Mouse (Mus musculus) cerebellum, postnatal 14 days (tissue): ENCODE data around the gene Rora.
"Not testable (repeated sequence)": the region's sequence is repeated elsewhere in the genome, so short reads cannot be mapped to it uniquely, and the experiment has no call there.

Experiments
- DNase-seq, 2 experiments: peaks; one replicate each; pipeline ENCODE4 v3.0.0; 2021; ENCODE audit warnings: mixed read lengths in 2 of 2

Rora gene

DNA sequence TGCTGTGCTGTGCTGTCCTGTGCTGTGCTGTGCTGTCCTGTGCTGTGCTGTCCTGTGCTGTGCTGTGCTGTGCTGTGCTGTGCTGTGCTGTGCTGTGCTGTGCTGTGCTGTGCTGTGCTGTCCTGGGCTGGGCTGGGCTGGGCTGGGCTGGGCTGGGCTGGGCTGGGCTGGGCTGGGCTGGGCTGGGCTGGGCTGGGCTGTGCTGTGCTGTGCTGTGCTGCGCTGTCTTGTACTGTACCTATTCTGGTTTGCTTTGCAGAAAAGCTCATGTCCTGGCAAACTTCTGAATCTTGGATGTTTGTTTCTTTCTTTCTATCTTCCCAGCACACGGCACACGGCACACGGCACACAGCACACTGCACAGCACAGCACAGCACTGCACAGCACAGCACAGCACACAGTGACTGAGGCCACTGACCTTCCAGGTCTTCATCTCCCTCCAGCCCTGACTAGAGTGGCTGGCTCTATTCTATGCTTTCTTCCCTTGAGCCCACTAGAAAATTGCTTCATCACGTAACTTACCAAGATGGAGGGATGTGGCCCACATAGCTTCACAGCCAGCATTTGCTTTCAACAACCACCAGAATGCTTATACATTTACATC, 446.7 kb downstream of the Rora start:
- DNase-seq: not testable (repeated sequence)

DNA sequence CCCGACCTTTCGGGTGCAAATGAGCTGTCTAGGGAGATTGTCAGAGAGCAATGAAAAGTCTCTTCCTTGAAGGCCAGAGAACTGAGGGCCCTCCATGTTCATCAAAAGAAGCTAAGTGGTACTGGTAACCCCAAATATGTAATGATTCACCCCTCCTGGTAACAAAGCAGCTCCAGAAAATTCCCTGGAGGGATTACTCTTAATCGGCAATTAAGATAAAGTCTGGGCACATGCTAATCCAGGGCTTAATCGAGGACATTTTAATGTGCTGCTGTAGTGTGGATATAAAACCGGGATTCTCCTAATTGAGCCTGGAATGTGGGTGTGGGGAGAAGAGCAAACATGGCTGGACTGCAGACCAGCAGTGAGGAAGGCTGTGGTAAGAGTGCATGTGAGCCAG, 450.7 kb downstream of the Rora start:
- DNase-seq: no peak

DNA sequence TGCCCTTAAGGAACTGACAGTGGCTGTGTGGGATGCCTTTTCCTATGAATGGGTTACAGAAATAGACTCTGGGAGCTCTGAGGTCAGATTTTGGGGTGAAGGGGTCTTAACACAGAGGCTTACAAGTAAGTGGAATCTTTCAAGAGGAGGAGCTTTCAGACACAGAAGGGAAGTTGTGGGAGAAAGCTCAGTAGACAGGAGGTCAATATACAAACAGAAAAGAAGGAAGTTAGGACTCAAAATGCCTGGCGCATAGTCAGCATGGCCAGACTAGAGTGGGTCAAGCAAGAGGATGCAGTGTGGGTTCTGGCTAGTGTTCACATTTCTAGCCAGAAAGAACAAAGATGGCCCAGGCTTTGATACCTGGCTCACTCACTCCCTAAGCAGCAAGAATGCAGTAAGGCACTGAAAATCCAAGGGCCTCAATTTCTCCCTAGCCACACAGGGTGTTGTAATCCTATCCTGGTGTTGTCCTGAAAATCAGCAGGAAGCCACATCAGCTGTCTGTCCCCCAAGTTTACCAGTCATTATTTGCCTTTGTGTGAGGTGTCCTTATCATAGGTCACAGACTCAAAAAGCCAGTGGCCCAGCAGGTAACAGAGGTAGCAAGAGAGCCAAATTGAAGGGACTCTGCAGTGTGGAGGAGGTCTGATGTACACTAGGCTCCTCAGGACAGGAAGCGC, 456.2 kb downstream of the Rora start:
- DNase-seq: no peak

DNA sequence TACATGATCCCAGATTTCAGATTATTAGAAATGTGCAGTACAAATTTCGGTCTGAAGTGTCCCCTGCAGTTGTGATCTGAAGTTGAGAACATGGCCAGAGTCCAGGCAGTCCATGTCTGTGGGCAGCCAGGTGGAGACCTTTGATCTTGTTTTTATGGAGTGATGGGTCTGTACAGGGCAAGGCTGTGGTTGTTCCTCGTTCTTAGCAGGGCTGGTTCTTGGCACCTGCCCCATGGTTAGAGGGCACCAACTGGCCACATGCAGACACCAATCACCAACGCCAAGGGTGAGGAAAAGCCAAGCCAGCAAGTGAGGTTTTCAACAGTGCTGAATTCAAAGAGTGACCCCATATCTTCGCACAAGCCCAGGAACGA, 456.7 kb downstream of the Rora start:
- DNase-seq: peak; percentile 56 to 70

DNA sequence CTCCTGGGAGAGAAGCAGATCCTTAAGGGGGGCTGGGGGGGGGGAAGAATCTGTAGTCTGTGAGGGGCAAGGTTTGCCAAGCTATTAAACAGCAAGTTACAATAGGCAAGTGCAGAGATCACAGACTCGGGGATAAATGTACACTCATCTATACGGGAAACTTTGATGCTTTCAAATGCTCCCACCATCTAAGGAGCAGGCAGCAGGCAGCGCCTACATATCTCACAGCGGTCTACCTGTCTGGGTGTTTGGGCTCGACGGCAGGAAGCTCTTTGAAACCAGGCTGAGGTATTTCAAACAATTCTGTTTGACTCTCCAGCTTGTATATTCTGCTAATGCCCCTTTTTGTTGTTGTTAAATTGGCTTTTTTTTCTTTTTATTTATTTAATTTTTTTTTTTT, 457.1 kb downstream of the Rora start:
- no peak for DNase-seq

DNA sequence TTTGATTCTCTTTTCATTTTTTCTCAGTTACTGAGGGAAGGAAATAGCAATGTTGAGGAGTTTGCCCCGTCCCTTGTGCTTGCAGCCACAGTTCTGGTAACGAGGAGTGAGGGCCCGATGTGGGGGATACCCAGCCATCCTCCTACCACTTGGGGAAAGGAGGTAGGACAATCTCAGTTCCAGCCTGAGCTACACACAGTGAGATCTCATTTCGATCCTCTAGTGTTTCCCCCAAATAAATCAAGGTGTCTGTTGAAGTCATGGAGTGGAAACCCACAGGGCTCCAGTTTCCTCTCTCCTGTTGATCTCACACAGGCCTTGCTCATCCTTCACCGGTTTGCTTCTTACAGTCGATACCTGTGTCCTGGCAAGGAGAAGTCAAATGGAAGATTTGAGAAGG, 458.0 kb downstream of the Rora start:
- no peak for DNase-seq

DNA sequence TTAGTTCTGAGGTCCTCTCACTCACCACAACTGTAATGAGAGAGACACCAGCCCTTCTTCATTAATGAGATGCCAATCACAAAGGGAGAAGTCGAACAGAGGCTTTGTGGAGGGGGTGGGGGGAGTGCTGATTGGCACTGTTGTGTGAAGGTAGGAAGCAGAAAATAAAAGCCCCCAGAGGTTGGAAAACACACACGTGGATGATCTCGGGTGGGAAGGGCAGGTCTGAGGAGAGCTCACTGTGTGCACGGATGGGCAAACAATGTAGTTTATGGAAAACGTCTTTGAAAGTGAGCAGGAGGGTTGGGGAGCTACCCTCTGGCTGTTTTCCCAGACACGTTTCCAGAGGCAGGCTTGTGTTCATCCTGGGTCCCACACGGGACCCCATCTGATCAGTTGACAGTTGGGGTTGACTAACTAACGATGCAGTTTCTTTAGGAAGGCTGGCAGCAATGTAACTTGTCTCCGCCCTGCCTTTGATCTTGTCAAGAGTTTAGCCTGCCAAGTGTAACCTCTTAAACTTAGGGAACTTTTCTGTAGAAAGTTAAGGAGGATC, 460.9 kb downstream of the Rora start:
- DNase-seq: no peak

DNA sequence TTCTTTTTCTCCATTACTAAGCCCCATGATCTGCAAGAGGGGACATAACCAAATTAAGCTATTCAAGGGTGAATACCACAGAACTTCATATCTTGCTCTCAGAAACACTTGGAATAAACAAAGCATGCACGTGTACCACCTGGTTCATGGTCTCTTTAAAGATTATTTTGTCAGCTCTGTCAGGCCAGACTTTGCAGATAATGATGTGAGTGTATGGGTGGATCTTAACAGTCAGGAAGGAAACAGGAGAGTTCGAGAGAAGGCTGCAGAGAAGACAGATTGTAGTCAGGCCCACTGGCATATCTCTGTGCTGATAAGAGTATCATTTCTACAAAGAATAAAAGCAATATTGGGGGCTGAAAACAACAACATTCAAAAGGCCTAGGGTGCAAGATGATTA, 463.2 kb downstream of the Rora start:
- no peak for DNase-seq

DNA sequence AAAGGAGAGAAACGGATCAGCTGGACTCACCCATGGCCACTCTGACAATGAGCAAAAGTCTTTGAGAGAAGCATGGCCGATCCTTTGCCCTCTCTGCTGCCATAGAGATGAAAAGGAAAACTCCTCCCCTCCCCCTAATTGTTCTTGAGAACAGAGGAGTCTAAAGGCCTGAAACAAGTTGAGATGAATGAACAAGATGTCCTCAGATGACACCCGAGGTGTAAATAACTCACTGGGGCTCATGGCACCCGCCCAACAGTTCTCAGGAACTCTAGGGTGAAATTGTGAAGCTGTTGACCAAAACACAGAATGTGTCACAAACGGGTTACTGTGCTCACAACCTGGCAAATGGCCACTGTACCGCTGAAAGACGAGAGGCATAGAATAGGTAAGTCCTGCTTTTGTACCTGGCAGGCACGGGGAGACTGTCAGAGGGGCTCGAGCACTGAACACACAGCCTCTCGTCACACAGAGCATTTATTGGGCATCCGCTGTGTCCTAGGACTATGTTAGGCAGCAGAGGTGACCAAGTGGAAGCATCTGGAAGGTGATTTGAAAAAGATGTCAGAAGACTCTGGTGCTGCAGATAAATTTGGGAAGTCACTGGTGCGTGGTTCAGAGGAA, 467.6 kb downstream of the Rora start:
- DNase-seq: peak; percentile 63 to 69

DNA sequence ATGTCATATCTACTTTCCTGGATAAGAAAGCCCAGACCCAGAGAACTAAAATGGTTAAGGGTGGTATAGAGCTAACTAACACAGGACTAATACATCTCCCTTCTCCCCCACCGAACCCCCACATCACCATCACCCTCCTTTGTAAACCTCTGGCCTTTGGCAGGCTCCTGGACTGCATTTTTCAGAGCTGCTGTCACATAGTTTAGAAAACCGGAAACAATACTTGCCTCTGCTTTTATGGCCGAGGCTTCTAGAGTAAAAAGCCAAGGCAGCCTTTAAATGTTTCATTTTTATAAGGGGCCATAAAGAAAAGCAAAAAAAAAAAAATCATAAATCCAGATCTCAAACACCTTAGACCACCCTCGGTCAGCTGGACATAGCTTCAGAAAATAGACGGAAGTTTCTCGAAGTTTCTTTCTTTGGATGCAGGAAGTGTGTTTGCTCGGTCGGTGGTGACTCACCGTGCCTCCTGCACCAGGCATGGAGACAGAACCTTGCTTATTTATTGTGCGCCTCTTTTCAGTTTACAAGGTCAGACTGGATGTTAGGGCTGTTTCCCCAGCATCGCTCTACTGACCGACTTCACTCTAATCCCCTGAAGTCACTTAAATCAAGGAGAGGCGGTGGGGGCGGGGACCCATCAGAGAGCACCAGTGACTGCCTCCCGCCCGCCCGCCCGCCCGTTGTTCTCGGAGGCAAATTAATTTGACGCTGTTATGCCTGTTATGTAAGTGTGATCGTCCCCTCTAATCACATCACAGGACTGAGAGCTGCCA, 471.6 kb downstream of the Rora start:
- DNase-seq: peak; percentile 52 to 60

DNA sequence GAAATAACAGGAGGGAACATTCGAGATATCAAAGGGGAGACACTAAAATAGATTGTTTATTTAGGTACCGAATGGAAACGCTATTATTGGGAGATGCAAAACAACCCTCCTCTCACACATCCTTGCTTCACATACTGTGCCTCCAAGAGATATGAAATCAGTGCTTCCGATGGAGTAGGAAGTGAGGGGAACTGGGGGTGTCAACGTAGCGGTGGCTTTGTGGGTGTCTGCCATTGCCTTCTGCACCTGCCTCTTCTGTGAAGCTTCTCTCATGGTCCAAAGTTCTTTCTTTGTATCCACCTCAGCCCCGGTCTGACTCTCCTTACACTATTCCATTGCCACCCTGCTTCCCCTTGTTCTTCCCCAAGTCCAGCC, 472.2 kb downstream of the Rora start:
- DNase-seq: no peak

DNA sequence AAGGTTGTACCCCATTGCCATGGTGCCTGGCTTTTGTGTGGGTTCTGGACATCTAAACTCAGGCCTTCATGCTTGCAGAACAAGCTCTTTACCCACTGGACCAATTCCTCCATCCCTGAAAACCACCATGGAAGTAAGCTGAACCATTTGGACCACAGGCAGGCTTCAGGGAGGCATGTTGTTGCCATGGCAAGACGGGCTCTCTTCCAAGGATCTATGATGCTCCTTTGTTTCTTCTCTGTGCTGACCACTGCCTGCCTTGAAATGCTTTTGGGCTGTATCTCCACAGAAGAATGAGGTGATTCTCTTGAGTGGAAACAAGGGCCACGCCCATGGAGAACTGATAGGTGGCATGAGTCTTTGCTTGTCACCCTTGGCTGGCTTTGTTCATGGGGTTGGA, 473.0 kb downstream of the Rora start:
- DNase-seq: peak; percentile 43 to 62

DNA sequence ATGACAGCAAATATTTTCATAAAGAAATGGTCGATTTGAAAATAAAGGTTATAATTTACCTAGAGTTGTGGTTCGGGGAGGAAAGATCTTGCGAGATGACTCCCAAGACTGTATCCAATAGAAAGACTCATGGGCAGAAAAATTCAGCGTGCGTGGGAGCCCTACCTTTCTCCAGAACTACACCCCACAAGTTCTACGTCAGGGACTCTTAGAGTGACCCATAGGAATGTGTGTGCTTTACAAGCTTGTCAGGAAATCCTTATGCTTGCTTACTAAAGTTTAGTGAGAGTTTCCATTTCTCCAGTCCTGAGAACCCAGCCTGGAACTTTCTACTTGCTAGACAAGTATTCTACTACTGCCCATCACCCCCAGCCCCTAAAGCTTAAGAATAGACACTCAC, 474.7 kb downstream of the Rora start:
- DNase-seq: no peak

DNA sequence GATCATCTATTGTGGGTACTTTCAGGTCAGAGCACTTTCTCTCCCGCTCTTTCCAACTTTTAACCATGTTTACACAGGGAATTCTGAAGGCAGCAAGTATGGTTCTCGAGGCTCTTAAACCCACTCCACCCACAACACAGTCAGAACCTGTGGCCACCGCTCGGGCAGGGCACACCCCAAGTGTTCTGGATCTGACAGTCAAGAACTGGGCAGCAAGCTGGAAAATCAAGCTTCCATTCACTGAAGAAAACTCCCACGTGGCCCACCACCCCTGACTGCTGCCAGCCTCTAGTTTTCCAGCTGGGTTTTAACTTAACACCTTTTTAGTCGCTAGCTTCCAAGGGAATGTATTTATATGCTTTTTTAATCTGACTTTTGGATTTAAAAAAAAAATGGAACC, 479.4 kb downstream of the Rora start:
- DNase-seq: no peak

DNA sequence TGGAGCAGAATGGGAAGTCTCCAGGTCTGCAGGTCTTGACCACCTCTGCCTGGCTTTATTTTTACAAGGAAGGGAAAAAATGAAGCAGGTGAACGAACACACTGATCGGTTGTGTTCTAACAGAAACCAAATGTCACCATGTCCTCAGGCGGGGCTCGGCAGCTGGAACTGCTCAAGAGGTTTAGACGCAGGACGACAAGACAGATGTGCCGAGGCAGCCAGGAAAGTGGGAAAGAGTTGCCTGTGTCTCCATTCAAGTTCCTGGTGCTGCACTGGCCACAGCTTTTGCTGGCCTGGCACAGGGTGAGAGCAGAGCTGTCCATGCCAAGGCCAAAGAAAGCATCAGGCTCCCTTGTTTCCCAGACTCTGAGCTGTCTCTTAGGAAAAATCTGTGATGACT, 480.1 kb downstream of the Rora start:
- DNase-seq: no peak

DNA sequence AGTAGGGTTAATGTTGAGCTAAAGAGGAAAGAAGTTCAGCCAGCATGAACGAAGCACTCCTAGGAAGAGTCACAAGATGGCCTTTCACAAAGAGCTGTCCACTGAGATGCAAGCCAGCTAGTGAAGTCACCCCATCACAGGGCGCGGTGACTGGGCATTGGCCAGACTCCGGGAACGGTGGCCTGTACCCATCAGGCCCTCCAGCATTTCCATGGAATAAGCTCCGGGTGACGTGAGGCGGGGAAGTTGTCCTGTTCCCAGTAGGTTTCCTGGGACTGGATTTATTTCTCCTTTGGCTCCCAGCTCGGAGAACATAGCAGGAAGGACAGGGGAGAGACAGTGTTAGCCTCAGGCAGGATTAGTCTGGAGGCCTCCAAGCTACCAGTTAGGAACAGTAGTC, 481.0 kb downstream of the Rora start:
- peak; percentile 50 to 51 for DNase-seq

DNA sequence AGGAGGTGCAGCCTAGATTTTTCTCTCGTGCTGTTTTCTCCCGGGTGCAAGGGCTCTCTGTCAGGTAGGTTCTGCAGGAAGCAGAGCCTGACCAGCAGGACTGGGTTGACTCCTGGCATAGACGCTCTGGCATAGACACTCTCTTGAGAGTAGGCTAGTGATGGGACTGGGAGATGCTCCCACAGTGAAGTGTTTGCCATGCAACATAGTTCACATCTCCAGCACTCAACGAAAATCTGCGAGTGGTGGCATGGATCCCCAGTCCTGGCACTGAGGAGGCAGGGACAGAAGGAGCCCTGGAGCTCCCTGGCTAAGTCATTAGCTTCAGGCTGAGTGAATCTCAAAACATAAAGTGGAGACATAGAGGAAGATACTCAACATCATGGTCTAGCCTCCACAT, 483.2 kb downstream of the Rora start:
- DNase-seq: peak; percentile 54 to 72

DNA sequence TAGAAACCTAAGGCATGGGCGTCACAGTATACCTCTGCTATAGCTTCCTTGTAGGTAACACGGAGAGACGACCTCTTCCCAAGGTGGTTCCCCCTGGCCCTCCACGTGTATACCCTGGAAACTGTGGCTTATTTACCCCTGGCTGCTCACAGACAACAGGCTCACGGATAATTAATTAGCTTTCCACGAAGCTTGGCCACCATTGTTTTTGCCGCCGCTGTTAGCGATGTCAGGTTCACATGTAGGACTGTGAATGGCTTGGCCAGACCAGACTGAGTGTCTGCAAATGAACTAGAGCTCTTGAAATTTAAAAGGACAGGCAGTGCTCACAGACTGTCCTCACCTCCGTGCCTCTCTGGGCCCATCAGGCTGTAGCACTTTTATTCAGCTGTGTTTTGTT, 483.8 kb downstream of the Rora start:
- DNase-seq: peak in 1 of 2 experiments; percentile 34

DNA sequence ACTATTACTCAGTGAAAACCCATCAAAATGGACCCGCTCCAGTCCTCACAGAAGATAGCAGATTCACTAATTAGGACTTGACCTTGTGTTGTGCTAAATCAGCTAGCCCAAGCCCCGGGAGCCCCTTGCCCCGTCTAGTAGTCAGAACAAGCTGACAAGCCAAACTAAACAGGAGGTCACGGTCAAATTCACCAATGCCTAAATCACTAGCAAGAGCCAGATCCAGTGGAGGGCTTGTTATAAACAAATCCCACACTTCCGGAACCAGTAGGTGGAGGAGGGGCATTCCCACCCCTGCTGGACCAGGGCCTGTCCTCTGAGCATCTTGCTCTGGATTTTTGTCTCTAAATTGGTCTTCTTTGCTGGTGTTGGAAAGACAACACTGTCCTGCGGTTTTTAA, 486.6 kb downstream of the Rora start:
- peak in 1 of 2 experiments; percentile 25 for DNase-seq

DNA sequence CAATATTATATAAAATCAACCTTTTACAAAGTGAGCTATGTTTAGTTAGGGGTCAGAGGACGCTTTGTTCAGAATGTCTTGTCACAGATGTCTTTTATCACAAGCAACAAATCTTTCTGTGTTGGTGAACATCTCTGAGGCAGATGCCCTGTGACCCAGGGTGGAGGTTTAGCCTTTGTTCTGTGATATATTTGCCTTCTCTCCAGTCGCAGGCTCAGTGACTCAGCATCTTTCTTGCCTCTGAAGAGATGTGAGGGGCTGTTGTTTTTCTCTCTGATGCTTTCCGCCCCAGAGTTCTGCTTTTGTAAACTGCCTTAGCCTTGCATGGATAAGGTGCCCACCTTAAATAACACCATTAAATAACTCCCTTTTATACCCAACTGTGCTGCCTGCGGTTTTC, 488.3 kb downstream of the Rora start:
- DNase-seq: no peak

DNA sequence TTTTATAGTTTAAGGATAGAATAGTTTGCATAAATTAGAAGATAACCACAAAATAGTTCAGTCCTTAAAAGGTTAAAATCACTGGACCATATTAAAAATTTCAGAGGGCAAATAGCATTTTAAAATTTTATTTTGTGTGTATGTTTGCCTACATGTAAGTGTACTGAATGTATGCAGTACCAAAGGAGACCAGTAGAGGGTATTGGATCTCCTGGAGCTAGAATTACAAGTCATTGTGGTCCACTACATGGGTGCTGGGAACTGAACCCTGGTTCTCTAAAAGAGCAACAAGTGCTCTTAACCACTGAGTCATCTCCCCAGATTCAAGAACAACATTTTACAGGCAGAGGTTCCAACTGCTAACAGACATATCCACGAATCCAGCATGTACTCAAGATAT, 493.4 kb downstream of the Rora start:
- DNase-seq: no peak

DNA sequence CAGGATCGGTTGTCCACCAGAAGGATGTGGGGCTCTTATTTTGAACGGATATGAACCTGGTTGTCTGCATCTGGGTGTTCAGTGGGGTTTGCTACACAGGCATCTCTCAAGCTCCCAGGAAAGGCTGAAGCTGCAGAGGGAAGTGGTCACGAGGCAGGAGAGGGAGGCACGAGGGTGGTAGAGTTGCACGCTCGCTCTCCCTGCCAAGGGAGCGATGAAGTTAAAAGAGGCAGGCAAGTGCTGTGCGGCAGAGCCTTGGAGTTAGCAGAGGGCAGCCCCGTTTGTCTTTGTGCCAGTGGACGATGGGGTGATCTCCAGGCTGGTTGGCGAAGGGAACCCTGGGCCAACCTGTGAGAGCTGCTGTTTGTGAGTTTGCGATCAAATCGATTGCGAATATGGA, 496.6 kb downstream of the Rora start:
- DNase-seq: peak; percentile 20 to 28

DNA sequence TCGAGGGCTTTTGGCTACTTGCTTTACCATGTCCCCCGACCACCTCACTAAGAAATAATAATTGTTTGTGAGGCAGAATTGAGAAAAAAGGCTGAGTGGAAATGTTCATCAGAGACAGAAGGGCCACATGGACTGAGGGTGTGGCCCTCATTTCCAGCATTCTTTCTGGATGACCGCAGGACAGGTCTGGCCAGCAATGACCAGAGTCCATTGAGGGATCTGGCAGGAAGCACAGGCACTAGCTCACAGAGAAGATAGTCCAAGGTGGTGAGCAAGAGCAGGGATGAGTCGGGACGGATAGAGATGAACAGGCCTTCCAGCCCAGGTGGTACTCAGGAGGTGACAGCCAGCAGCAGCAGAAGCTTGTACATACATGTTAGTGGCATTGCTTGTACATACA, 501.1 kb downstream of the Rora start:
- no peak for DNase-seq
